8 mouse cellular contexts compared by ENCODE assay signal in the genomic region with DNA sequence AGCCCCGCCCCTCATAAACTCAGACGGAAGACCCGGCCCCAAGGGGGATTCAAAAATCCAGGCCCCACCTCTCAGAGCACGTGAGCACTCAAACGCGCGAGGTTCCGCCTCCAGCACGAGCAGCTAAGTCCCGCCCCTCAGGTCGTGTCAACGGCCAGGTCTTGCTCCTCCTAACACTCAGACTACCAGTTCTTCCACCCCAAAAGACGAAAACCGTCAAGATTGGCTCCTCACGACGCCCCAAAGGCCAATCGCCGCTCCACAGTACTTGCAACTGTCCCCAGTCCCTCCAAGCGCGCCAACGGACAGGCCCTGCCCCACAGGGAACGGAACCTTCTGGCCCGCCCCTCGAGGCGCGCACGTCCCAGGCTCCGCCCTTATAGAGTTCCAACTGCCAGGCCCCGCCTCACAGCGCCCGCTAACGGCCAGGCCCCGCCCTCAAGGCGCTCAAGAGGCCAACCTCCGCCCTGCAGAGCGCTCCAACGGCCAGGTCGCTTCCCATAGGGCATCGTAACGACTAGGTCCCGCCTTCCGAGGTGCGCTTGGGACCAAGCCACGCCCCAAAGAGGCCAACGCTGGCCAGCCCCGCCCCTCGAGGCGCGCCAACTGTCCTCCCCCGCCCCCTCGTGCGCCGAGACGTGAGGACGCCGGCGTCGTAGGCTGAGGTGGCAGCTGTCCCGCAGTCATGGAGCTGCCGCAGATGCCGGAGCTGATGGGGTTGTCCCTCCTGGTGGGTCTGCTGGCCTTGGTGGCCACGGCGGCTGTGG. TPM values are rescaled to one million over a fixed set of nuclear protein-coding genes. Genes with fewer than 3 reads are reported as not detected.
A peak's percentile ranks its signal among the peaks of the same experiment; 100 is the strongest.
DNase-seq lines count a peak whose midpoint lies in the region; ATAC-seq and TF ChIP-seq lines count a peak whose summit lies in the region.

A gene (plus strand): TSS at position 605 of the 767 bp plus-strand sequence.

- peak; percentile 100 for DNase-seq in CD4-positive helper T cell, adult 2 months (ENCODE audit: low read depth, low spot score)
- peak; percentile 92 for DNase-seq in brain, embryonic 18.5 days (ENCODE audit: low read depth, low spot score)
- peak; percentile 100 for DNase-seq in kidney, postnatal 0 days (ENCODE audit: low spot score)
- DNase-seq in liver, embryonic 11.5 days (ENCODE audit: low spot score) = peak; percentile 100
- peak; percentile 100 for DNase-seq in naive thymus-derived CD4-positive, alpha-beta T cell, adult 2 months (ENCODE audit: low read depth)

- H3K4me3 ChIP-seq in heart, embryonic 12.5 days = peak within 1 kb of the TSS; percentile 72
- H3K4me3 ChIP-seq in kidney, postnatal 0 days (replicated peaks; ENCODE audit: low read depth, low read length) = peak within 1 kb of the TSS; percentile 63
- peak within 1 kb of the TSS; percentile 90 for H3K4me3 ChIP-seq in liver, embryonic 11.5 days (ENCODE audit: low read depth, low read length)
- H3K4me3 ChIP-seq in stomach, embryonic 14.5 days (ENCODE audit: low read depth, low read length) = peak within 1 kb of the TSS; percentile 72

- H3K4me1 ChIP-seq in heart, embryonic 12.5 days (replicated peaks) = peaks cover 15% of the 10 kb centered on the region
- no peaks in the 10 kb centered on the region; the same call in 1 of the 2 replicates for H3K4me1 ChIP-seq in kidney, postnatal 0 days (replicated peaks; ENCODE audit: insufficient read depth, low read length)
- peaks cover 13% of the 10 kb centered on the region for H3K4me1 ChIP-seq in liver, embryonic 11.5 days (replicated peaks; ENCODE audit: control insufficient read depth, insufficient read depth, low read length)
- peaks cover 2% of the 10 kb centered on the region; the same call in 1 of the 2 replicates for H3K4me1 ChIP-seq in stomach, embryonic 14.5 days (ENCODE audit: control insufficient read depth, insufficient read depth, low read length)

- WGBS in heart, embryonic 12.5 days = under 1% methylated on average over 63 of the region's 63 CpGs
- WGBS in kidney, postnatal 0 days = under 1% methylated on average over 59 of the region's 63 CpGs
- under 1% methylated on average over 63 of the region's 63 CpGs for WGBS in liver, embryonic 11.5 days
- WGBS in stomach, embryonic 14.5 days = under 1% methylated on average over 62 of the region's 63 CpGs

- peak within 1 kb of the TSS; percentile 76 for H3K4me2 ChIP-seq in heart, embryonic 12.5 days
- peak within 1 kb of the TSS; percentile 75 for H3K4me2 ChIP-seq in kidney, postnatal 0 days (ENCODE audit: low read length)
- peak within 1 kb of the TSS; percentile 92 for H3K4me2 ChIP-seq in liver, embryonic 11.5 days
- H3K4me2 ChIP-seq in stomach, embryonic 14.5 days (replicated peaks; ENCODE audit: low read depth, low read length) = peak within 1 kb of the TSS; percentile 68

- ATAC-seq in erythroid progenitor cell, adult 5-6 weeks (replicated peaks; ENCODE audit: low FRiP score, poor library complexity, severe bottlenecking) = peak; percentile 92
- peak; percentile 99 for ATAC-seq in heart, embryonic 12.5 days (ENCODE audit: insufficient number of reproducible peaks, low FRiP score)
- peak; percentile 98 for ATAC-seq in kidney, postnatal 0 days (replicated peaks; ENCODE audit: low FRiP score, low read depth)
- ATAC-seq in liver, embryonic 11.5 days (replicated peaks; ENCODE audit: low FRiP score) = peak; percentile 97
- peak; percentile 99 for ATAC-seq in stomach, embryonic 14.5 days (ENCODE audit: insufficient number of reproducible peaks, insufficient read depth, low FRiP score, low read depth)

- no peaks in the 10 kb centered on the region for H3K27me3 ChIP-seq in heart, embryonic 12.5 days (replicated peaks)
- H3K27me3 ChIP-seq in kidney, postnatal 0 days (ENCODE audit: insufficient read depth, low read length) = no peaks in the 10 kb centered on the region
- H3K27me3 ChIP-seq in liver, embryonic 11.5 days (replicated peaks; ENCODE audit: control insufficient read depth, insufficient read depth, low read length) = no peaks in the 10 kb centered on the region
- no peaks in the 10 kb centered on the region for H3K27me3 ChIP-seq in stomach, embryonic 14.5 days (ENCODE audit: control insufficient read depth, insufficient read depth, low read length)

- peaks cover 23% of the 10 kb centered on the region for H3K36me3 ChIP-seq in heart, embryonic 12.5 days
- peaks cover 5% of the 10 kb centered on the region for H3K36me3 ChIP-seq in kidney, postnatal 0 days (ENCODE audit: insufficient read depth, low read length)
- H3K36me3 ChIP-seq in liver, embryonic 11.5 days (ENCODE audit: control insufficient read depth, insufficient read depth, low read length) = peaks cover 7% of the 10 kb centered on the region
- peaks cover 8% of the 10 kb centered on the region; the same call in 1 of the 2 replicates for H3K36me3 ChIP-seq in stomach, embryonic 14.5 days (ENCODE audit: control insufficient read depth, insufficient read depth, low read length)

- peak; percentile 46; the same call in 1 of the 2 replicates for TF ChIP-seq CTCF in kidney, postnatal 0 days (IDR thresholded peaks at IDR 0.05; ENCODE audit: low read depth)

- peak within 1 kb of the TSS; percentile 97 for H3K27ac ChIP-seq in heart, embryonic 12.5 days (ENCODE audit: poor library complexity, severe bottlenecking)
- peak within 1 kb of the TSS; percentile 85 for H3K27ac ChIP-seq in kidney, postnatal 0 days
- H3K27ac ChIP-seq in liver, embryonic 11.5 days (ENCODE audit: low read depth, low read length) = peak within 1 kb of the TSS; percentile 98
- peak within 1 kb of the TSS; percentile 92 for H3K27ac ChIP-seq in stomach, embryonic 14.5 days (ENCODE audit: low read length)

- H3K9me3 ChIP-seq in heart, embryonic 12.5 days (replicated peaks) = no peaks in the 10 kb centered on the region
- no peaks in the 10 kb centered on the region for H3K9me3 ChIP-seq in kidney, postnatal 0 days (replicated peaks; ENCODE audit: low read length)
- H3K9me3 ChIP-seq in liver, embryonic 11.5 days (ENCODE audit: control insufficient read depth, low read length) = no peaks in the 10 kb centered on the region
- no peaks in the 10 kb centered on the region for H3K9me3 ChIP-seq in stomach, embryonic 14.5 days (ENCODE audit: control insufficient read depth, low read depth, low read length)

- peak within 1 kb of the TSS; percentile 91 for H3K9ac ChIP-seq in heart, embryonic 12.5 days
- peak within 1 kb of the TSS; percentile 61 for H3K9ac ChIP-seq in kidney, postnatal 0 days (ENCODE audit: low read depth, low read length)
- peak within 1 kb of the TSS; percentile 90 for H3K9ac ChIP-seq in liver, embryonic 11.5 days (ENCODE audit: low read depth, low read length)
- H3K9ac ChIP-seq in stomach, embryonic 14.5 days (replicated peaks; ENCODE audit: low read depth, low read length) = peak within 1 kb of the TSS; percentile 54

RNA-seq across cellular contexts. Expression of the gene that starts here (rescaled TPM):
- 5.4 and 6.5 TPM in 2 replicates for total RNA-seq in erythroid progenitor cell, adult 5-6 weeks (2015; ENCODE audit: low replicate concordance)
- 13.6 and 26.6 TPM in 2 replicates for total RNA-seq in erythroid progenitor cell, adult 5-6 weeks (2017; ENCODE audit: low replicate concordance)
- 26.8 and 27.2 TPM in 2 replicates for polyA plus RNA-seq in heart, embryonic 12.5 days (2016; fragmentation: Nextera tagmentation; extraction: Ambion mirVana)
- polyA plus RNA-seq in kidney, postnatal 0 days (2015; fragmentation: Nextera tagmentation; extraction: Ambion mirVana) = 14.5 and 17.4 TPM in 2 replicates
- polyA plus RNA-seq in liver, embryonic 11.5 days (2014; fragmentation: Nextera tagmentation; extraction: Ambion mirVana) = 24.6 and 29.2 TPM in 2 replicates
- polyA plus RNA-seq in stomach, embryonic 14.5 days (2014; fragmentation: Nextera tagmentation; extraction: Ambion mirVana) = 24.8 and 28.5 TPM in 2 replicates

Comparison
In these comparisons a context has a peak if more than half of its experiments do, and no peak if none do; other contexts are left out.
1. Peak in every context shown above with its lines: DNase-seq, ATAC-seq, H3K4me3 ChIP-seq and H3K27ac ChIP-seq.